Mouse (Mus musculus): Measurements from ENCODE around the gene Igf2bp2. TPM values are rescaled to one million over a fixed set of nuclear protein-coding genes. Genes with fewer than 3 reads are reported as not detected.

Igf2bp2 gene
- 24.1 TPM for polyA plus RNA-seq (2014; fragmentation: Illumina TruSeq; extraction: RNeasy Lipid Tissue Mini Kit (QIAGEN cat#74804); ENCODE audit: low replicate concordance)

DNA sequence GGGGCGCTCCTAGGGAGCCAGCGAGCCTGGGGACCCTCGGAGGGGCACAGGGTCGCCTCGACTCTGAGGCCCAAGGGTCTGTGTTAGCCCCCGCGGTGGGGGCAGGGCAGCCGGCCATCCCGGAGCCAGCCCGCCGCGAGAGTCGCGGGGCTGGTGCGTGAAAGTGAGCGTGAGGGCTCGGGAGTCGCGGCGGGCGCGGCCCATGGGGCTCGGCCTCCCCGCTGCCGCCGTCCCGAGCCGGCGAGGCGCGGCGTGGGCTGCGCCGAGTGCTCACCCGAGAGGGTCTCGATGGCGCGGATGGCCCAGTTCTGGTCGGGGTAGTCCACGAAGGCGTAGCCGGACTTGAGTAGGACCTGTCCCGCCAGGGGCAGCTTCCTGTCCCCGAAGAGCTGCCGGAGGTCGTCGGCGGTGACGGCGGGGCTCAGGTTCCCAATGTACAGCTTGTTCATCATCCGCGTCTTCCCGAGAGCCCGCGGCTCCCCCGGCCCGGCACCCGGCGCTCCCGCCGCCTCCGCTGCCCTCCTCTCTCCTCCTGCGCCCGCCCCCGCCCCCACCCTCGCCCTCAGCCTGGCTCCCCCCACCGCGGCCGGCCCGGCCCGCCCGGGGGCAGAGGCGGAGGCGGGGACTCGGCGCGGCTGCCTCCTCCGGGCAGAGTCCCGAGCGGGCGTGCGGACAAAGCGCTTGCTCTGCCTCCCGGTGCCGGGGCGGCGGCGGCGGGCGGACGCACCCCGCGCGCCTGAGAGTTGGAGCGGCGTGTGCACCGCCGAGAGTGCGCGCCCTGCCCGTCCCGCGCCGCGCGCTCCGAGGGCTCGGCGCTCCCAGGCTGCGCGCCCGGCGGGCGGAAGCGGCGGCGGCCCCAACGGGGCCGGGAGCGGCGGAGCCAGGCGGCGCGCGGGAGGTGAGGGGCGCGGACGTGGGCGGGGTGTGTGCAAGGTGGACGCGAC lies at the start of gene Igf2bp2:
TSS of gene Igf2bp2 (minus strand) at position 788 of the 944 bp plus-strand sequence.

DNA sequence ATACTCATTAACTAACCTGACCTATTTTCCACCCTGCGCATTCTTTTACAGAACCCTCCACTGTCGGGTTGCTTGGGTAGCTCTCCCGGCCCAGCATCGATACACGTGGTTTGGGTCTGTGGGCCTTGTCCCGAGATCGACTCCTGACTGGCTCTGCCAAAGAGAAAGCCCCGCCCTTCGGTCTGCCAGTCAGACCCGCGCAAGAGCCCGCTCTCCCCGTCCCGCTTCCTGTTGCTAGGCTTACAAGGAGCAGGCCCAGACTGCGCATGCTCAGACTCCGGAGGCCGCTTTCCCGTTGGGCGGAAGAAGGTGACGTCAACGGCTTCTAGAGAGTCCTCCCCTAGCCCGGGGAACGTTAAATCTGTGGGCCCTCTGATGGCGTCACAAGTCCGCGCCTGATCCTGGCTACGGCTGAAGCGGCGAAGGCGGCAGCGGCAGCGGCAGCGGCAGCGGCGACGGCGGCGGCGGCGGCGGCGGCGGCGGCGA lies 154.0 kb downstream of the Igf2bp2 start, which contains the start of gene Senp2:
TSS of gene Senp2 (plus strand) at position 386 of the 486 bp plus-strand sequence.

Other genes with a start within 250 kb of the Igf2bp2 start
- gene Tmem41a, start 215.7 kb downstream of the Igf2bp2 start, polyA plus RNA-seq (2014; fragmentation: Illumina TruSeq; extraction: RNeasy Lipid Tissue Mini Kit (QIAGEN cat#74804); ENCODE audit: low replicate concordance): 25.8 TPM
- 27.1 TPM for gene Liph, start 167.6 kb downstream of the Igf2bp2 start, polyA plus RNA-seq (2014; fragmentation: Illumina TruSeq; extraction: RNeasy Lipid Tissue Mini Kit (QIAGEN cat#74804); ENCODE audit: low replicate concordance)
- 76.6 TPM for gene Senp2, start 153.8 kb downstream of the Igf2bp2 start, polyA plus RNA-seq (2014; fragmentation: Illumina TruSeq; extraction: RNeasy Lipid Tissue Mini Kit (QIAGEN cat#74804); ENCODE audit: low replicate concordance)
- gene Tra2b, start 102.7 kb upstream of the Igf2bp2 start, polyA plus RNA-seq (2014; fragmentation: Illumina TruSeq; extraction: RNeasy Lipid Tissue Mini Kit (QIAGEN cat#74804); ENCODE audit: low replicate concordance): 250 TPM